Mouse (Mus musculus): ENCODE measurements around the gene Mc3r. TPM values are rescaled to one million over a fixed set of nuclear protein-coding genes. Genes with fewer than 3 reads are reported as not detected.

The Mc3r gene
- polyA plus RNA-seq, 1 experiment = not detected

DNA sequence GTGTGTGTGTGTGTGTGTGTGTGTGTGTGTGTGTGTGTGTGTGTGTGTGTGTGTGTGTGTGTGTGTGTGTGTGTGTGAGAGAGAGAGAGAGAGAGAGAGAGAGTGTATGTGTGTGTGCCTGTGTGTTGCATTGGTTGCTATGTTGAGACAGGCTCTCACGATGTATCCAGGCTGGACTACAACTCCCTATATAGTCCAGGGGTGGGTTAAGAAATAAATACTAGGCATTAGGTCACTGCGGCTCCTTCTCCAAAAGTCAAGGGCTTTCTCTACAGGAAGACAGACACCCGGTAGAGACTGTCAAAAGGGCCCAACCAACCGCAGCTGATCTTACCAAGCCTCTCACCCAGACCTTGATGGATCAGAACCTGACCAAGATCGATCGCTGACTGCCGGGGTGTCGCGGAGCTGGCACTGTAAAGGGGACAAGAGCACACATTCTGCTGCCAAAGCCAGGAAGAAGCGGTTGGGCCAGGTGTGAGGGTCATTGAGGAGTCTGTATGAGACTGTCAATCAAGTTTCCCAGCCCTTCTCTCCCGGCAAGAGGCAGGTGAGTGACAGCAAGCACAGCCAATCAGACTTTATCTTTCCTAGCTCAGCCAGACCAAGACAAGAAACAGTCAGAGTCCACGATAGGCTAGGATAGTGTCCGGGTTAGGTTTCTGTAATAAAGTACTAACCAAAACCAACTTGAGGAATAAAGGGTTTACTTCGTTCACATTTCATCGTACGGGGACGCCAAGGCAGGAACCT, 32.0 kb upstream of the Mc3r start:
- Histone ChIP-seq H3K4me1 (ENCODE audit: control insufficient read depth, insufficient read depth, low read length) (no peaks in the 10 kb centered on the region), H3K4me3 (ENCODE audit: insufficient read depth, low read depth, low read length) (no peak overlapping the region), H3K27me3 (replicated peaks; ENCODE audit: control insufficient read depth, insufficient read depth, low read length) (no peaks in the 10 kb centered on the region), H3K36me3 (ENCODE audit: control insufficient read depth, insufficient read depth, low read length) (no peaks in the 10 kb centered on the region), H3K27ac (ENCODE audit: insufficient read depth, low read depth, low read length) (no peak overlapping the region)
- DNase-seq = no peak
- whole genome bisulfite sequencing = 59% methylated on average over 17 of the region's 17 CpGs
- TF ChIP-seq CTCF (conservative IDR thresholded peaks at IDR 0.05; ENCODE audit: insufficient read depth, insufficient read length, low read depth, low read length) = no peak
- TF ChIP-seq POLR2A (IDR thresholded peaks at IDR 0.05; ENCODE audit: low read depth, low read length) = no peak

DNA sequence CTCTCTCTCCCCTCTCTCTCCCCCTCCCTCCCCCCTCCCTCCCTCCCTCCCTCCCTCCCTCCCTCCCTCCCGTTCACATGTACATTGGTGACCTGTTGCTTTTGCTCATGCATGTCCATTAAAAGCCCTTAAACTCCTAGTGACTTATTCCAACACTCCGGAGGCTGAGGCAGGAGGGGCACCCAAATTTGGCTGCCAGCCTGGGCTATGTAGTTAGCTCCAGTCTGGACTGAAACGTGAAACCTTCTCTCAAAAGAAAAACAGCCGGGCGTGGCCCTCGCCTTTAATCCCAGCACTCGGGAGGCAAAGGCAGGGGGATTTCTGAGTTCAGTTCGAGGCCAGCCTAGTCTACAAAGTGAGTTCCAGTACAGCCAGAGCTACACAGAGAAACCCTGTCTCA, 30.4 kb upstream of the Mc3r start:
- no peak for TF ChIP-seq CTCF (conservative IDR thresholded peaks at IDR 0.05; ENCODE audit: insufficient read depth, insufficient read length, low read depth, low read length)
- no peak for TF ChIP-seq POLR2A (IDR thresholded peaks at IDR 0.05; ENCODE audit: low read depth, low read length)
- no peaks in the 10 kb centered on the region for H3K4me1 ChIP-seq (ENCODE audit: control insufficient read depth, insufficient read depth, low read length)
- WGBS = 43% methylated on average over 7 of the region's 8 CpGs

DNA sequence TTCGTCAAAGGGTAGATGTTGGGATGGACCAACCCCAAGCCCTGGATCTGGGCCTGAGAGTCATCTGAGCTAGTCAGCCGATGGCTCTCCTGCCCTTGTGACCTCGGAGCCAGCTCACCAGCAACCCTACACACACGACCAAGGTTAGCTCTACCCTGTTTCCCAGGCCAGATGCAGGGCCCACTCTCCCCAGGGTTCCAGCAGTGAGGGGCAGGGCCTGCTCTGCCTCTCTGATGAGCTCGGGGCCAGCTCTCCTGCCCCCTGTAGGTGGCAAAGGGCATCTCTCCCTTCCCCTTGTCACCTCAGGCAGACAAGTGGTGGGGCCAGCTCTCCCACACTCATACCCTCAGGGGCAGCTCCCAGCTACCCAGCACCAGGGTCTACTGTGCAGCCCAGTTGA, 29.1 kb upstream of the Mc3r start:
- Histone ChIP-seq H3K36me3 (ENCODE audit: control insufficient read depth, insufficient read depth, low read length) (no peaks in the 10 kb centered on the region), H3K4me3 (ENCODE audit: insufficient read depth, low read depth, low read length) (no peak overlapping the region), H3K27ac (ENCODE audit: insufficient read depth, low read depth, low read length) (no peak overlapping the region), H3K27me3 (replicated peaks; ENCODE audit: control insufficient read depth, insufficient read depth, low read length) (no peaks in the 10 kb centered on the region), H3K4me1 (ENCODE audit: control insufficient read depth, insufficient read depth, low read length) (no peaks in the 10 kb centered on the region)
- DNase-seq = no peak
- no peak for TF ChIP-seq POLR2A (IDR thresholded peaks at IDR 0.05; ENCODE audit: low read depth, low read length)
- TF ChIP-seq CTCF (conservative IDR thresholded peaks at IDR 0.05; ENCODE audit: insufficient read depth, insufficient read length, low read depth, low read length) = no peak
- WGBS = 53% methylated on average over 5 of the region's 5 CpGs

More for the DNA sequence above, 30.4 kb upstream of the Mc3r start:
- no peak overlapping the region for H3K4me3 ChIP-seq (ENCODE audit: insufficient read depth, low read depth, low read length)
- H3K36me3 ChIP-seq (ENCODE audit: control insufficient read depth, insufficient read depth, low read length) = no peaks in the 10 kb centered on the region
- no peak overlapping the region for H3K27ac ChIP-seq (ENCODE audit: insufficient read depth, low read depth, low read length)
- no peaks in the 10 kb centered on the region for H3K27me3 ChIP-seq (replicated peaks; ENCODE audit: control insufficient read depth, insufficient read depth, low read length)
- DNase-seq = no peak

DNA sequence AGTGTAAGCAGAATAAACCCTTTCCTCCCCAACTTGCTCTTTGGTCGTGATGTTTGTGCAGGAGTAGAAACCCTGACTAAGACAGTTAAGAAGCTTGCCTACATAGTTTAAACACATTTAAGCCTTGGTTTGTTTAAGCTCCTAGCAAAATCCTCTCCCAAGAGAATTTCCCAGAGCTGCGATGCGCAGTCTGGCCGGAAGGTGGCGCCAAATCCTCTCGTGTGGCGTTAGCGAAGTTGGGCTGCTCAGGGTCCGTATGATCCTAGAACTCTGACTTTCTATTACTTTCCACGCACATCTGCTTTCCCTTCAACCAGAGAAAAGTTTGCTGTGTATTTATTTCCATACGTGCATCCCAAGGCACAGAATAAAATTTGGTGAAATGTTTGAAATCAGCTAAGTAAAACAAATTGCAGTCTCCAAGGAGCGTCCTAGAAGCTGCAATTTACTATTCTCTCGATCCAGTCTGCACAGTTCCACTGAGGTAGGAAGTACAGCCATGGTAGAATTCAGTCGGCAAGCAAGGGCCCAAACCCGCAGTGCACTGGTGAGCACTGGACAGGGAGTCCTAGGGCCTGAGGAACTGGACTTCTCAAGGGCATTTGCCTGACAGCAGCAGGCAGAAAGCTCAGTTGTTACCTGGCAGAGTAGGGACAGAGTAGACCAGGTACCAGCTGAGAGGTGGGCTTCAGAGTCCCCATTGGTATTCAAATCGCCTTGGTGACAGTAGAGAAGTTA, 26.5 kb upstream of the Mc3r start:
- Histone ChIP-seq H3K27me3 (replicated peaks; ENCODE audit: control insufficient read depth, insufficient read depth, low read length) (no peaks in the 10 kb centered on the region), H3K4me1 (ENCODE audit: control insufficient read depth, insufficient read depth, low read length) (no peaks in the 10 kb centered on the region), H3K27ac (ENCODE audit: insufficient read depth, low read depth, low read length) (no peak overlapping the region), H3K36me3 (ENCODE audit: control insufficient read depth, insufficient read depth, low read length) (no peaks in the 10 kb centered on the region), H3K4me3 (ENCODE audit: insufficient read depth, low read depth, low read length) (no peak overlapping the region)
- peak; percentile 43 for DNase-seq
- WGBS = 12% methylated on average over 16 of the region's 16 CpGs
- TF ChIP-seq CTCF (conservative IDR thresholded peaks at IDR 0.05; ENCODE audit: insufficient read depth, insufficient read length, low read depth, low read length) = peak; percentile 90
- TF ChIP-seq POLR2A (IDR thresholded peaks at IDR 0.05; ENCODE audit: low read depth, low read length) = no peak

DNA sequence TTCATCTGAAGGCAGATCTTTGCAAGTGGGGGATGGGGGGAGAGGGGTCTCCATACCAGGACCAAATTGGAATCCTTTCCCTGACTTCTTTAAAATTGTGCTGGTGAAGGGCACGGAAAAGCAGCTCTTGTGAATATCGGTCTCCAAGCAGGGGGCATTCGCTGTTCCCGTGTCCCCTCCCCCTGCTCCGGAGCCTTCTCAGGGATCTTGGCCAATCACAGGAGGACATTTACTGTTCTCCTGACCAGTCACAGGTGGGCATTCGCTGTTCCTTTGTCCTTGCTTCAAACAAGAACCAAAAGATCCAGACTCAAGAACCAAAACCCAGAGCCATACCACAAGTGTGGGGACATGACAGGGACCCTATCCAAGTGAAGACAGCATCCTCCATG, 25.9 kb upstream of the Mc3r start:
- Histone ChIP-seq H3K4me1 (ENCODE audit: control insufficient read depth, insufficient read depth, low read length) (no peaks in the 10 kb centered on the region), H3K27me3 (replicated peaks; ENCODE audit: control insufficient read depth, insufficient read depth, low read length) (no peaks in the 10 kb centered on the region), H3K27ac (ENCODE audit: insufficient read depth, low read depth, low read length) (no peak overlapping the region), H3K4me3 (ENCODE audit: insufficient read depth, low read depth, low read length) (no peak overlapping the region), H3K36me3 (ENCODE audit: control insufficient read depth, insufficient read depth, low read length) (no peaks in the 10 kb centered on the region)
- no peak for TF ChIP-seq CTCF (conservative IDR thresholded peaks at IDR 0.05; ENCODE audit: insufficient read depth, insufficient read length, low read depth, low read length)
- no peak for TF ChIP-seq POLR2A (IDR thresholded peaks at IDR 0.05; ENCODE audit: low read depth, low read length)
- 16% methylated on average over 6 of the region's 6 CpGs for WGBS
- peak; percentile 7 for DNase-seq

DNA sequence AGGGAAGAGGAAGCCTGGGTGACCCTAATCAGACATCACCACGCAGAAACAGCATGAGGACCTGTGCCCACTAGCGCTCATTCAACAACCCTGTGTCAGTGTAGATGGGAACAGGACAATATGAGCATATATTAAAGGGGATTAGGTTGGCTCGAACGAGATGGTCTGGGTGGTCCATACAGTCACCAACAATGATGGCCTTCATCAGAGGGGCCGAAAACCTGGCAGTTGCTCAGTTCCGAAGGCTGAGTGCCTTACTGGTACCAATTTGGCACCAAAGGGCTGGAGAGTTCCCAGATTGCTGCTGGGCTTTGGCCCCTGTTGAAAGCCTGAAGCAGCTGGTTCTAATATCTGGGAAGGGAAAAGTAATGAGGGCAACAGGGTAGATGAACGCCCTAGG, 25.4 kb upstream of the Mc3r start:
- TF ChIP-seq CTCF (conservative IDR thresholded peaks at IDR 0.05; ENCODE audit: insufficient read depth, insufficient read length, low read depth, low read length) (no peak), POLR2A (IDR thresholded peaks at IDR 0.05; ENCODE audit: low read depth, low read length) (no peak)
- Histone ChIP-seq H3K27me3 (replicated peaks; ENCODE audit: control insufficient read depth, insufficient read depth, low read length) (no peaks in the 10 kb centered on the region), H3K36me3 (ENCODE audit: control insufficient read depth, insufficient read depth, low read length) (no peaks in the 10 kb centered on the region), H3K4me1 (ENCODE audit: control insufficient read depth, insufficient read depth, low read length) (no peaks in the 10 kb centered on the region), H3K4me3 (ENCODE audit: insufficient read depth, low read depth, low read length) (no peak overlapping the region), H3K27ac (ENCODE audit: insufficient read depth, low read depth, low read length) (no peak overlapping the region)
- WGBS = 82% methylated on average over 7 of the region's 7 CpGs
- no peak for DNase-seq

DNA sequence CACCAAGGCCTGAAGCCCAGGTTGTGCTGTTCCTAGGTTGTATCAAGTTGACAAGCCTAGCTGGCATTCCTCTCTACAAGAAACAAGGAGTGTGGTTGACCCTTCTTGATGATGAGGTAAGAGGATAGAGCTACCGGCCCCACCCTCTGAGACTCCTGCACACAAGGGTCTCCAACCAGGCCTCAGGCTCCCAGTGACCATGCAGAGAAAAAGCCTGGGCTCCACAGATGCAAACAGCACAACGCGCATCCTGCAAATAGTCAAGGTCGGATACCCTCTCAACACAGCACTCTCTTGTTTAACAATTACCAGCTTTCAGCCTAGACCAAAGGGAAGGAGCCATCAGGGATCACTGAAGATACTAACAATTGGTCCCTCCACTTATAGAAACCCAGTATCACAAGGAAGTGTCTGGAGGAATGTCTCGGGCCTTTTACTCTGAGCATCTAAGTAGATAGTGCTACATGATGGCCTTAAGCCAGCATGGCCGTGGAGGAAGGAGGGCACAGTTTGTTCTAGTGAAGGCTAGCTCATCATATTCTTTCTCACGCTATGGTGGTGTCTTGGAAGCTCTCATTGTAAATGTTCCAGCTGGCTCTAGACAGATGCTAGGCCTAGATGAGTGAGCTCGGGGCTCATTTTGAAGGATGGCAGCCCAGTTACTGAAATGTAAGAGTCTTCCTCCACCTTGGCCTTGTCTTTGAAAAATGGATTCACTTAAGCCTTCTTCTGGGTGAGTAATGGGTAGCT, 24.7 kb upstream of the Mc3r start:
- H3K4me1 ChIP-seq (ENCODE audit: control insufficient read depth, insufficient read depth, low read length) = no peaks in the 10 kb centered on the region
- DNase-seq = no peak
- WGBS = 83% methylated on average over 8 of the region's 8 CpGs
- no peak overlapping the region for H3K27ac ChIP-seq (ENCODE audit: insufficient read depth, low read depth, low read length)
- no peak overlapping the region for H3K4me3 ChIP-seq (ENCODE audit: insufficient read depth, low read depth, low read length)
- no peaks in the 10 kb centered on the region for H3K36me3 ChIP-seq (ENCODE audit: control insufficient read depth, insufficient read depth, low read length)
- no peaks in the 10 kb centered on the region for H3K27me3 ChIP-seq (replicated peaks; ENCODE audit: control insufficient read depth, insufficient read depth, low read length)
- TF ChIP-seq POLR2A (IDR thresholded peaks at IDR 0.05; ENCODE audit: low read depth, low read length) = no peak
- no peak for TF ChIP-seq CTCF (conservative IDR thresholded peaks at IDR 0.05; ENCODE audit: insufficient read depth, insufficient read length, low read depth, low read length)

All from kidney, adult 2 months (tissue).